Mouse (Mus musculus) ES-E14 (cell line): ENCODE measurements around the gene Klk9. TPM values are rescaled to one million over a fixed set of nuclear protein-coding genes. Genes with fewer than 3 reads are reported as not detected.

ENCODE experiments used
- DNase-seq: peaks from one replicate; pipeline ENCODE4 v3.0.0-alpha.2; 2013; ENCODE audit warnings: low read depth, low spot score
- H3K27ac ChIP-seq: 2 replicates; pipeline ENCODE4 v1.5.1; 2012; ENCODE audit warnings: low read depth, mild to moderate bottlenecking, low read length, moderate library complexity, mixed read lengths; ENCODE audit not compliant: poor library complexity, insufficient read depth, severe bottlenecking
- H3K36me3 ChIP-seq: 2 replicates; pipeline ENCODE4 v1.6.1; 2012; ENCODE audit warnings: mild to moderate bottlenecking, low read length, moderate library complexity, mixed read lengths; ENCODE audit not compliant: control insufficient read depth, poor library complexity, insufficient read depth, severe bottlenecking
- H3K4me1 ChIP-seq, 2 experiments: fragments of 150-350 bp in 1 of 2; sonication (generic) in 1 of 2; 2 replicates each; pipeline ENCODE4 v1.6.1; 2012; ENCODE audit warnings: low read length in 2 of 2, mild to moderate bottlenecking in 1 of 2, mixed read lengths in 1 of 2; ENCODE audit not compliant: control insufficient read depth in 2 of 2, insufficient read depth in 2 of 2, poor library complexity in 1 of 2
- H3K4me3 ChIP-seq, 2 experiments: fragments of 150-350 bp in 1 of 2; sonication (generic) in 1 of 2; 2 replicates each; pipeline ENCODE4 v1.5.1; 2012; ENCODE audit warnings: low read length in 2 of 2, low read depth in 1 of 2, mild to moderate bottlenecking in 1 of 2, mixed read lengths in 1 of 2; ENCODE audit not compliant: insufficient read depth in 1 of 2, poor library complexity in 1 of 2, severe bottlenecking in 1 of 2
- H3K9ac ChIP-seq: 2 replicates; pipeline ENCODE4 v1.6.1; 2012; ENCODE audit warnings: low read depth, mild to moderate bottlenecking, low read length, mixed read lengths; ENCODE audit not compliant: poor library complexity, insufficient read depth, severe bottlenecking
- H3K9me3 ChIP-seq: fragments of 150-350 bp; sonication (generic); 2 replicates; pipeline ENCODE4 v1.6.1; 2012; ENCODE audit warnings: low read depth, mild to moderate bottlenecking, low read length; ENCODE audit not compliant: control insufficient read depth, insufficient read depth
- CHD2 ChIP-seq: IDR thresholded peaks from 2 replicates; pipeline ENCODE4 v1.6.1; 2014; ENCODE audit warnings: mild to moderate bottlenecking, low read depth, low read length, inconsistent platforms
- HCFC1 ChIP-seq: IDR thresholded peaks from 2 replicates; pipeline ENCODE4 v1.6.1; 2012; ENCODE audit warnings: low read length, inconsistent platforms, borderline replicate concordance; ENCODE audit not compliant: insufficient read depth
- MAFK ChIP-seq: IDR thresholded peaks from 2 replicates; pipeline ENCODE4 v1.6.1; 2014; ENCODE audit warnings: mild to moderate bottlenecking, low read depth, low read length, inconsistent platforms; ENCODE audit not compliant: insufficient read depth
- ZC3H11A ChIP-seq: IDR thresholded peaks from 2 replicates; pipeline ENCODE4 v1.6.1; 2012; ENCODE audit warnings: low read depth, mild to moderate bottlenecking, inconsistent platforms, low read length, borderline replicate concordance
- ZNF384 ChIP-seq: IDR thresholded peaks from 2 replicates; pipeline ENCODE4 v1.6.1; 2012; ENCODE audit warnings: low read depth, low read length, inconsistent platforms
- in situ Hi-C, 2 experiments: fragments of 600-800 bp; cut with MboI; formaldehyde crosslinking; loops; one replicate each; pipeline ENCODE4 v1.15.1; 2025; ENCODE audit warnings: low sequenced_read_pairs in 2 of 2, inconsistent platforms in 1 of 2; ENCODE audit not compliant: unreplicated experiment in 2 of 2
- total RNA-seq: library from RNA; depleted of rRNA; stranded (reverse); fragments of 300-350 nt; gene quantifications from 2 replicates; pipeline ENCODE4 v1.2.3, GENCODE M21; 2012

The Klk9 gene
- total RNA-seq, 1 experiment = 0.13 TPM

DNA sequence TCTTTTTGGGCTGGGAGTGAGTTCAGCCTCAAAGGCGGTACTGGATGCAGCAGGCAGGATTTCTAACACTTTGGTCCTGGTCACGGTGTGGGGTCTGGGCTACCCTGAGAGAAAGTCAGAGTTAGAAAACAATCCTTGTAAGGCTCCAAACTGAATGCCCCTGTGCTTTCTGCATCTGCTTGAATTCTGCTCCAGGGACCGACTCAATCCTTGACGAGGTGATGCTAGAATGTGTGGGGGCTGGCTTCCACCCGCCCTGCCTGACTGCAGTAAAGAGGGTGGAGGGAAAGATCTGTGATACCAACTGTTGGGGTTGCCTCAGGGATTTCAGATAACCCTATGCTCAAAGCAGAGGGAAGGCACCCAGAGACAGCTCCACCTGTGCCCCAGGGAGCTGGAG is 19.3 kb downstream of the Klk9 start, which contains the start of gene Klk7:
TSS of gene Klk7 (plus strand) at position 301 of the 400 bp plus-strand sequence.
- Histone ChIP-seq H3K4me3 (no peak within 1 kb of the TSS), H3K4me1 (peaks cover 0 to 9% of the 10 kb centered on the region in 2 experiments; a peak in 2 of 4 replicates), H3K9ac (no peak within 1 kb of the TSS), H3K27ac (no peak within 1 kb of the TSS), H3K9me3 (no peaks in the 10 kb centered on the region), H3K36me3 (no peaks in the 10 kb centered on the region; the same call in 1 of the 2 replicates)
- no peak for TF ChIP-seq CHD2
- no peak for TF ChIP-seq ZC3H11A
- no peak for TF ChIP-seq ZNF384
- TF ChIP-seq HCFC1 = no peak
- TF ChIP-seq MAFK = no peak
- no peak for DNase-seq
- in situ Hi-C loops = no loop called here

GRCm38 (mm10) chr7:43815211-43815610 is 23.5 kb downstream of the Klk9 start:
- no peak overlapping the region for H3K9ac ChIP-seq
- H3K36me3 ChIP-seq = no peaks in the 10 kb centered on the region
- TF ChIP-seq ZNF384 (no peak), HCFC1 (no peak), MAFK (no peak), ZC3H11A (no peak), CHD2 (no peak)
- in situ Hi-C loops = no loop called here
- no peak overlapping the region for H3K4me3 ChIP-seq
- no peak overlapping the region for H3K27ac ChIP-seq
- DNase-seq = no peak
- H3K9me3 ChIP-seq = no peaks in the 10 kb centered on the region
- peaks cover 0 to 10% of the 10 kb centered on the region in 2 experiments; a peak in 2 of 4 replicates for H3K4me1 ChIP-seq

DNA sequence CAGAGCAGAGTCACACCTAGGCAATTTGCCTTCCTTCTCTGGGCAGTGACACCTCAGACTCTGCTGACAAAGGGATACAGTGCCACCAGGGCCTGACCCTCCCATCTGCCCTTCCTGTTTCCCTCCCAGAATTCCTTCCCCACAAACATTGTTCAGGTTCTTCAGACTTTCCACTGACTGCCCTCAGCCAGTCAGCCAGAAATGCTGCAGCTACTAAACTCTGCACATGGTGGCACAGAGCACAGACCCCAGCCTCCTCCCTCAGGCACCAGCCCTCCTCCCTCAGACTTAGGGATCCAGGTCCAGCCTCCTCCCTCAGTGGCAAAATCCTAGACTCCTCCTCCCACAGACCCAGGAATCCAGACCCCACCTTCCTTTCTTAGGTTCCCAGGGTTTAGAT is 25.1 kb downstream of the Klk9 start:
- Histone ChIP-seq H3K9ac (no peak overlapping the region; the same call in 1 of the 2 replicates), H3K9me3 (no peaks in the 10 kb centered on the region), H3K27ac (no peak overlapping the region), H3K4me1 (peaks cover 0 to 8% of the 10 kb centered on the region in 2 experiments; a peak in 2 of 4 replicates), H3K4me3 (no peak overlapping the region), H3K36me3 (no peaks in the 10 kb centered on the region)
- DNase-seq = no peak
- TF ChIP-seq MAFK = no peak
- no peak for TF ChIP-seq ZC3H11A
- TF ChIP-seq ZNF384 = no peak
- no peak for TF ChIP-seq CHD2
- TF ChIP-seq HCFC1 = no peak
- in situ Hi-C loops = no loop called here

GRCm38 (mm10) chr7:43821581-43821980 is 29.9 kb downstream of the Klk9 start:
- in situ Hi-C loops = no loop called here
- Histone ChIP-seq H3K36me3 (no peaks in the 10 kb centered on the region), H3K27ac (no peak overlapping the region), H3K4me1 (peaks cover 0 to 7% of the 10 kb centered on the region in 2 experiments; a peak in 2 of 4 replicates), H3K4me3 (no peak overlapping the region), H3K9me3 (no peaks in the 10 kb centered on the region), H3K9ac (no peak overlapping the region)
- TF ChIP-seq CHD2 = no peak
- no peak for TF ChIP-seq ZC3H11A
- TF ChIP-seq MAFK = no peak
- TF ChIP-seq HCFC1 = no peak
- no peak for TF ChIP-seq ZNF384
- no peak for DNase-seq

GRCm38 (mm10) chr7:43824199-43824598 is 32.5 kb downstream of the Klk9 start, which contains the start of gene Klk6:
Gene Klk6, plus strand, starts transcription at chr7:43824499.
- H3K27ac ChIP-seq = no peak within 1 kb of the TSS
- no peak within 1 kb of the TSS for H3K9ac ChIP-seq
- DNase-seq = no peak
- H3K9me3 ChIP-seq = no peaks in the 10 kb centered on the region
- in situ Hi-C loops = no loop called here
- TF ChIP-seq ZNF384 (no peak), HCFC1 (no peak), CHD2 (no peak), MAFK (no peak), ZC3H11A (no peak)
- no peak within 1 kb of the TSS for H3K4me3 ChIP-seq
- no peaks in the 10 kb centered on the region; a peak in 1 of 4 replicates for H3K4me1 ChIP-seq
- no peaks in the 10 kb centered on the region for H3K36me3 ChIP-seq
